Mouse (Mus musculus) forebrain, embryonic 11.5 days (tissue): ENCODE measurements at regions not wholly inside any gene's neighbourhood (a gene's known extent, or its start where the extent isn't known, plus 50 kb on each side); places are given as distances from the start of the nearest gene placed in this dataset.

Experiments used
- ATAC-seq: fragments of 200-750 bp; cut with Nextera tagmentation; replicated peaks from 2 replicates; pipeline ENCODE4 v1.8.0; 2017; ENCODE audit warnings: moderate TSS enrichment; ENCODE audit not compliant: low FRiP score
- DNase-seq: peaks from one replicate; pipeline ENCODE4 v3.0.0-alpha.2; 2017; ENCODE audit warnings: low spot score
- H3K27ac ChIP-seq: fragments of 300-500 bp; sonication (generic); 2 replicates; pipeline ENCODE4 v1.5.1; 2014; ENCODE audit warnings: low read depth, low read length
- H3K27me3 ChIP-seq: fragments of 300-500 bp; sonication (generic); 2 replicates; pipeline ENCODE4 v1.6.1; 2014; ENCODE audit warnings: mild to moderate bottlenecking, low read length, mixed read lengths; ENCODE audit not compliant: control insufficient read depth, insufficient read depth
- H3K36me3 ChIP-seq: fragments of 300-500 bp; sonication (generic); 2 replicates; pipeline ENCODE4 v1.6.1; 2014; ENCODE audit warnings: mild to moderate bottlenecking, low read length, moderate library complexity, mixed read lengths; ENCODE audit not compliant: control insufficient read depth, insufficient read depth
- H3K4me1 ChIP-seq: fragments of 300-500 bp; sonication (generic); replicated peaks from 2 replicates; pipeline ENCODE4 v1.6.1; 2014; ENCODE audit warnings: low read length, mixed read lengths; ENCODE audit not compliant: control insufficient read depth, insufficient read depth
- H3K4me2 ChIP-seq: fragments of 300-500 bp; sonication (generic); 2 replicates; pipeline ENCODE4 v1.6.1; 2014; ENCODE audit warnings: low read depth, mild to moderate bottlenecking, low read length, moderate library complexity, mixed read lengths; ENCODE audit not compliant: severe bottlenecking
- H3K4me3 ChIP-seq: fragments of 300-500 bp; sonication (generic); 2 replicates; pipeline ENCODE4 v1.5.1; 2014; ENCODE audit warnings: low read depth, low read length
- H3K9ac ChIP-seq: fragments of 300-500 bp; sonication (generic); 2 replicates; pipeline ENCODE4 v1.6.1; 2014; ENCODE audit warnings: low read length
- H3K9me3 ChIP-seq: fragments of 300-500 bp; sonication (generic); 2 replicates; pipeline ENCODE4 v1.6.1; 2016; ENCODE audit warnings: low read length, mixed read lengths; ENCODE audit not compliant: control insufficient read depth
- WGBS: fragments of 180-500 bp; shearing (Covaris S2); extraction: QIAGEN DNeasy Blood & Tissue Kit; methylation state at CpG from one replicate; pipeline ENCODE4 v1.1.7; 2014; 5-methylcytosine and 5-hydroxymethylcytosine counted together

DNA sequence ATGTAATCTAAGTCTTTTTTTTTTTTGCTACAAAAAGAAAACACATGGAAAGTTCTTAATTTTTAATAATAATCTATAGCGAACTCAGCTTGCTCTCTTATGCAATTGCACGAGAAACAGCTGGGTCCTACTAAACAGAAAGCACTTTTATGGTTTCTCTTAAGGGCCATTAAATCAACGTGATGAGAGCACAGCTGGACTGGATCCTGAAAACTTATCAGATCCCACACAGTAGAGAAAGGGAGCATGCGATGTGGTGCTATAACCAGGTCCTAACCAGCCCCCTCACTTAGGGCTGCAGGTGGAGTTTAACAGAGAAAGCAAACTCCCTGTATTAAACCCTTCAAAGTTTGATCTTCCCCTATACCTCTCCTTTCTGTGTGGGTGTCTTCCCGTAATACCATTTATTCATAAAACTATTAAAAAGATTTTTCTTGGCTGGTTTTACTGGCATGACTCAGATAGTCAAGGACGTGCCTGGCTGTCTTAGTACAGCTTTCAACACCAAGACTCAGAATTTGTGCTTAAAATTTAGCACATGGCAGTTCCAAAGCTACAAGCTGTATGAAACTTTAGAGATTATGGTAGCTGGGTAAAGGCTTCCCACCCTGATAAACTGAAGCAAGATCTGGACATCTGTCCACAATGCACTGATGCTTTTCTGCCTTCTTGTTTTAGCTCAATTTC, 197.3 kb downstream of the Cenpw start:
- H3K36me3 ChIP-seq, result no peaks in the 10 kb centered on the region
- H3K27ac ChIP-seq, result no peak overlapping the region
- no peaks in the 10 kb centered on the region for H3K9me3 ChIP-seq
- no peak overlapping the region for H3K4me3 ChIP-seq
- H3K4me1 ChIP-seq, result no peaks in the 10 kb centered on the region
- ATAC-seq (no peak), DNase-seq (no peak)
- no peak overlapping the region for H3K9ac ChIP-seq
- H3K27me3 ChIP-seq, result no peaks in the 10 kb centered on the region
- 82% methylated on average over 6 of the region's 6 CpGs for WGBS
- no peak overlapping the region for H3K4me2 ChIP-seq

DNA sequence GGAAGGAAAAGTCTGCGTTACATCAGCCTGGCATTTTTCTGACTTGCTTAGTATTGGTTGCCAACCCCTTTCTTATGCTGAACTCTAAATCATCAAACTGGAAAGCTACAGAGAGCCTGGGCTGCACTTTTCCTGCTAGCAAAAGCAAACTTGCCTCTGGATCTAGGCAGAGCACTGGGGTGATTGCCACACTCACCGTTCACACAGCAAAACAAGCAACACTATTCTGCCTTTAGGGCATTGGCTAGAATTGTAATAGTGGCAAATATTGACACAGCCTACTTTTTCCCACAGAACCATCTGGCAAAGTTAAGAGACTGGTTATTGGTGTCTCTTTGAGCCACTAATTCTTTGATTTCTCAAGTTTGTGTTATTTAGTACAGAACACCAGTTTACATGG, 199.5 kb downstream of the Cenpw start:
- WGBS, result 87% methylated on average over 2 of the region's 2 CpGs
- Histone ChIP-seq H3K4me2 (no peak overlapping the region), H3K4me1 (no peaks in the 10 kb centered on the region), H3K36me3 (no peaks in the 10 kb centered on the region), H3K27me3 (no peaks in the 10 kb centered on the region), H3K4me3 (no peak overlapping the region), H3K9me3 (no peaks in the 10 kb centered on the region), H3K9ac (no peak overlapping the region), H3K27ac (no peak overlapping the region)
- ATAC-seq (no peak), DNase-seq (no peak)

DNA sequence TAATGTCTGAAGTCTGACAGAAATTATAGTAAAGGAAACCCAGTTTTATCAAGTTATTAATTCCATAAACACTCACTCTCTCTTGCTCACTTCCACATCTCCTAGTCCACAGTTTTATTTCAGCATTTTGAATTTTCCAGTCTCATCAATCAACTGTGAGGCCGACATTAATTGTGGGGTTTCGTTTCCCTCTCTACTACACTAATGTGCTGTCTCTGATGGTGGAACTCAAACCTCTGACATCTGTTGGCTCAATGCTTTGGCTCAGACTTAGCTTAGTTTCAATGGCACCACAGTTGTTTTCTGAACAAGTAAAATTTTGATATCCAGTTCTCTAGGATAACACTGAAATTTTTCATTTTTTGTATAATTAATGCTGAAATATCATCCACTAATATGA, 218.8 kb downstream of the Cenpw start:
- no peak overlapping the region for H3K9ac ChIP-seq
- no peaks in the 10 kb centered on the region for H3K9me3 ChIP-seq
- no peaks in the 10 kb centered on the region for H3K4me1 ChIP-seq
- no peaks in the 10 kb centered on the region for H3K36me3 ChIP-seq
- no peaks in the 10 kb centered on the region for H3K27me3 ChIP-seq
- ATAC-seq, result no peak
- no peak overlapping the region for H3K4me2 ChIP-seq
- H3K4me3 ChIP-seq, result no peak overlapping the region
- 82% methylated on average over 2 of the region's 2 CpGs for WGBS
- H3K27ac ChIP-seq, result no peak overlapping the region
- DNase-seq, result no peak
